Mouse (Mus musculus): ENCODE measurements around the gene Oas1d. TPM values are rescaled to one million over a fixed set of nuclear protein-coding genes. Genes with fewer than 3 reads are reported as not detected.
"Not testable (repeated sequence)": the region's sequence is repeated elsewhere in the genome, so short reads cannot be mapped to it uniquely, and the experiment has no call there.

The Oas1d gene
- polyA plus RNA-seq, 1 experiment from 2014 or later, result not detected

DNA sequence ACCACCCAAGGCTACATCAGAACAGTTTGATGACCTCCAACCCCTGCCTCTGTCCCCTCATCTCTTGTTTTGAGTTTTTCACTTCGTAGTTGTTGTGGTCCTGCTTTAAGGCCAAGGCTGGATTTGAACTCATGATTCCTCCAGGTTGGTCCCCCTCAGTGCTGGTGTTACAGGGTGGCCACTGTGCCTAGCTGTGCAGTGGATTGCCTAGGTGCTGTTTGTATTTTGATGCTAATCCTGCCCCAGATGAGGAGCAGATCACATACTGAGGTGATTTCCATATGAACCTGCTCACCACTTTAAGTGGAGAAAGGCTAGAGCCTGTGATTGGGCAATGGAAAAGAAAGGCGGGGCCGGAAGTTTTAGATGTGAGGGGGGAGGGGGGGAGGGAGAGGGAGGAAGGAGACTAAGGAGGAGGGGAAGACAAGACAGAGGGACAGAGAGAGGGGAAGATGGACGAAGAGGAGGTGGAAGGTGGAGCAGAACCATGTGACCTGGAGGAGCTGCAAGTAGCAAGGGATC lies 26.0 kb upstream of the Oas1d start:
- not testable (repeated sequence) for H3K9ac ChIP-seq; H3K4me2 ChIP-seq; ATAC-seq (replicated peaks; ENCODE audit: insufficient number of reproducible peaks, insufficient read depth, low FRiP score, low read depth); H3K4me1 ChIP-seq (replicated peaks); H3K27me3 ChIP-seq; H3K4me3 ChIP-seq; H3K36me3 ChIP-seq; H3K9me3 ChIP-seq (replicated peaks); H3K27ac ChIP-seq
- 22% methylated on average over 4 of the region's 4 CpGs for WGBS

GRCm38 (mm10) chr5:120890026-120890425 lies 24.3 kb upstream of the Oas1d start:
- no peak for ATAC-seq (replicated peaks; ENCODE audit: insufficient number of reproducible peaks, insufficient read depth, low FRiP score, low read depth)
- no peak overlapping the region for H3K4me3 ChIP-seq
- H3K9me3 ChIP-seq (replicated peaks), result no peaks in the 10 kb centered on the region
- H3K9ac ChIP-seq, result no peak overlapping the region
- H3K27me3 ChIP-seq, result 0 out of 2 replicates have a peak, but pooled peaks cover 5% of the 10 kb centered on the region
- no peak overlapping the region for H3K27ac ChIP-seq
- WGBS, result 78% methylated on average over 2 of the region's 2 CpGs
- H3K36me3 ChIP-seq, result no peaks in the 10 kb centered on the region
- H3K4me2 ChIP-seq, result no peak overlapping the region
- no peaks in the 10 kb centered on the region for H3K4me1 ChIP-seq (replicated peaks)

- 0 out of 2 replicates have a peak, but pooled peaks cover 5% of the 10 kb centered on the region for H3K27me3 ChIP-seq
- H3K9ac ChIP-seq, result no peak overlapping the region
- ATAC-seq (replicated peaks; ENCODE audit: insufficient number of reproducible peaks, insufficient read depth, low FRiP score, low read depth), result no peak
- H3K4me2 ChIP-seq, result no peak overlapping the region
- H3K36me3 ChIP-seq, result no peaks in the 10 kb centered on the region
- no peaks in the 10 kb centered on the region for H3K9me3 ChIP-seq (replicated peaks)
- no peak overlapping the region for H3K4me3 ChIP-seq
- H3K27ac ChIP-seq, result no peak overlapping the region
- no peaks in the 10 kb centered on the region for H3K4me1 ChIP-seq (replicated peaks)
- WGBS, result 52% methylated on average over 3 of the region's 3 CpGs
Observed at GRCm38 (mm10) chr5:120890991-120891390, 23.3 kb upstream of the Oas1d start.

GRCm38 (mm10) chr5:120891566-120892242 lies 22.6 kb upstream of the Oas1d start:
- H3K4me1 ChIP-seq (replicated peaks); H3K9ac ChIP-seq; ATAC-seq (replicated peaks; ENCODE audit: insufficient number of reproducible peaks, insufficient read depth, low FRiP score, low read depth); H3K27me3 ChIP-seq; H3K4me3 ChIP-seq; H3K36me3 ChIP-seq; H3K4me2 ChIP-seq; H3K27ac ChIP-seq; H3K9me3 ChIP-seq (replicated peaks): not testable (repeated sequence)
- WGBS, result 76% methylated on average over 2 of the region's 2 CpGs

- Histone ChIP-seq H3K27ac (no peak overlapping the region), H3K4me1 (replicated peaks) (no peaks in the 10 kb centered on the region), H3K9ac (no peak overlapping the region), H3K27me3 (no peaks in the 10 kb centered on the region), H3K4me3 (no peak overlapping the region), H3K4me2 (no peak overlapping the region), H3K36me3 (no peaks in the 10 kb centered on the region), H3K9me3 (replicated peaks) (no peaks in the 10 kb centered on the region)
- ATAC-seq (replicated peaks; ENCODE audit: insufficient number of reproducible peaks, insufficient read depth, low FRiP score, low read depth), result no peak
- 57% methylated on average over 2 of the region's 2 CpGs for whole genome bisulfite sequencing
Observed at GRCm38 (mm10) chr5:120892243-120892660, 22.1 kb upstream of the Oas1d start.

- H3K27me3 ChIP-seq; H3K36me3 ChIP-seq; H3K4me3 ChIP-seq; H3K4me2 ChIP-seq; ATAC-seq (replicated peaks; ENCODE audit: insufficient number of reproducible peaks, insufficient read depth, low FRiP score, low read depth); H3K9ac ChIP-seq; H3K9me3 ChIP-seq (replicated peaks); H3K4me1 ChIP-seq (replicated peaks); H3K27ac ChIP-seq: not testable (repeated sequence)
- 82% methylated on average over 4 of the region's 4 CpGs for WGBS
Observed at GRCm38 (mm10) chr5:120893866-120894265, 20.5 kb upstream of the Oas1d start.

DNA sequence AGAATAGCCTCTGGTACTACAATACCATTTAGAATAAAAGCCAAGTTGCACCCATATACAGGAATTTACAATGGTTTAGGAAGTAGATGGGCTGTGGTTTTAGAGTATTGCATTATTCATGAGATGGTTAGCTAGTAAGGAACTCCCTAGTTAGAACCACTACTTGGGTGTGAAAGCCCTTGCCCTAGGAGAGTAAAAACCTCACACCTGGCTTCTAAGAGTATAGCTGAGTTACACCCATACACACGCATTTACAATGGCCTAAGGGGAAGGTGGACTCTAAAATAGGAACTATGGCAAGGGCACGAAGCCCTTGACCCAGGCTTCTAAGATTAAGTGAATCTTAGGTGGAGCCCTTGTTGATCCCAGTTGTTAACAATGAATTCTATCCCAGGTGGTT lies 19.6 kb upstream of the Oas1d start:
- H3K4me2 ChIP-seq; H3K4me1 ChIP-seq (replicated peaks); H3K27me3 ChIP-seq; H3K9ac ChIP-seq; ATAC-seq (replicated peaks; ENCODE audit: insufficient number of reproducible peaks, insufficient read depth, low FRiP score, low read depth); H3K27ac ChIP-seq; H3K9me3 ChIP-seq (replicated peaks); H3K4me3 ChIP-seq; H3K36me3 ChIP-seq: not testable (repeated sequence)
- WGBS, result 64% methylated on average over 2 of the region's 2 CpGs

GRCm38 (mm10) chr5:120895231-120895900 lies 19.0 kb upstream of the Oas1d start:
- Histone ChIP-seq H3K9me3 (replicated peaks) (no peaks in the 10 kb centered on the region), H3K27ac (no peak overlapping the region), H3K27me3 (no peaks in the 10 kb centered on the region), H3K9ac (no peak overlapping the region), H3K36me3 (no peaks in the 10 kb centered on the region), H3K4me2 (no peak overlapping the region), H3K4me3 (no peak overlapping the region), H3K4me1 (replicated peaks) (no peaks in the 10 kb centered on the region)
- 86% methylated on average over 11 of the region's 11 CpGs for WGBS
- ATAC-seq (replicated peaks; ENCODE audit: insufficient number of reproducible peaks, insufficient read depth, low FRiP score, low read depth), result no peak

DNA sequence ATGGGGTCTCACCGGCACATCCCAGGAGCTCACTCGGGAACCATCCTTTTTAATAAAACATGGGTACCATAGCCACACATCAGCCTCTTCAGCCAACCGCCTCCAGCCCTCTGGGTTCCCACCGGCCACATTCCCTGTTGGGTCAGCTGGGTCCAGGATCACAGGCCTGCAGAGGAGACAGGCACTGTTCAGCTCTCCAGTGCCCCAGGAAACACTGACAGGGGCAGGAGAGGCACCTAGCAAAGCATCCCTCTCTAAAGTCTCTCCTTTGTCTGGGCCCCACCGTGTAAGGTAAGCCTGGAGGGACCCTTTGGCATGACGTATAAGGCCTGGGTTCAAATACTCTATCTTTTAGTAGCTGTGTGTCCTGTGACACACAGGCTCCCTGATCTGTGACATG lies 16.0 kb upstream of the Oas1d start:
- Histone ChIP-seq H3K27me3 (no peaks in the 10 kb centered on the region), H3K9me3 (replicated peaks) (no peaks in the 10 kb centered on the region), H3K4me1 (replicated peaks) (no peaks in the 10 kb centered on the region), H3K9ac (no peak overlapping the region), H3K36me3 (no peaks in the 10 kb centered on the region), H3K4me2 (no peak overlapping the region), H3K4me3 (no peak overlapping the region), H3K27ac (no peak overlapping the region)
- WGBS, result 85% methylated on average over 6 of the region's 6 CpGs
- no peak for ATAC-seq (replicated peaks; ENCODE audit: insufficient number of reproducible peaks, insufficient read depth, low FRiP score, low read depth)

DNA sequence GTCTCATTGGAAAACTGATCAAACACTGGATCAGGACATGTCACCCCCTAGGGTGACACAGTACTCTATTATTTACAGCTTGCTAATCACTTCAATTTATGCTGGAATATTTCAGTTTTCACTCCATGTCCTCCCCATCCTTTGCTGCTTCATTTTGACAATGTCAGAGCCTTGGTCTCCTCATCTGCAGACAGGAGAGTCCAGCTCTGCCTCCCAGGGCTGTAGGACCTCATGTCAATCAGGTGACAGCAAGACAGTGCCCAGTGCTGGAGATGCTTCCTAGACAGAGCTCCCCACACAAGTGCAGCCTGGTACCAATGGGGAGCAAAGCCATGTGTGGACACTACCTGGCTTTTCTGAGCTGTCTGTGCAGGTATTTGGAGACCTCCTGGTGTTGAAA lies 15.6 kb upstream of the Oas1d start:
- ATAC-seq (replicated peaks; ENCODE audit: insufficient number of reproducible peaks, insufficient read depth, low FRiP score, low read depth), result no peak
- no peaks in the 10 kb centered on the region for H3K4me1 ChIP-seq (replicated peaks)

GRCm38 (mm10) chr5:120900666-120901065 lies 13.7 kb upstream of the Oas1d start:
- no peak for ATAC-seq (replicated peaks; ENCODE audit: insufficient number of reproducible peaks, insufficient read depth, low FRiP score, low read depth)
- no peaks in the 10 kb centered on the region for H3K36me3 ChIP-seq
- H3K4me2 ChIP-seq, result no peak overlapping the region
- no peak overlapping the region for H3K27ac ChIP-seq
- no peaks in the 10 kb centered on the region for H3K4me1 ChIP-seq (replicated peaks)
- no peak overlapping the region for H3K4me3 ChIP-seq
- WGBS, result 40% methylated on average over 1 of the region's 1 CpGs
- no peaks in the 10 kb centered on the region for H3K9me3 ChIP-seq (replicated peaks)
- no peak overlapping the region for H3K9ac ChIP-seq
- H3K27me3 ChIP-seq, result no peaks in the 10 kb centered on the region

More for the DNA sequence above, 15.6 kb upstream of the Oas1d start:
- no peak overlapping the region for H3K27ac ChIP-seq
- H3K27me3 ChIP-seq, result no peaks in the 10 kb centered on the region
- no peaks in the 10 kb centered on the region for H3K36me3 ChIP-seq
- no peak overlapping the region for H3K9ac ChIP-seq
- H3K4me2 ChIP-seq, result no peak overlapping the region
- no peaks in the 10 kb centered on the region for H3K9me3 ChIP-seq (replicated peaks)
- H3K4me3 ChIP-seq, result no peak overlapping the region

DNA sequence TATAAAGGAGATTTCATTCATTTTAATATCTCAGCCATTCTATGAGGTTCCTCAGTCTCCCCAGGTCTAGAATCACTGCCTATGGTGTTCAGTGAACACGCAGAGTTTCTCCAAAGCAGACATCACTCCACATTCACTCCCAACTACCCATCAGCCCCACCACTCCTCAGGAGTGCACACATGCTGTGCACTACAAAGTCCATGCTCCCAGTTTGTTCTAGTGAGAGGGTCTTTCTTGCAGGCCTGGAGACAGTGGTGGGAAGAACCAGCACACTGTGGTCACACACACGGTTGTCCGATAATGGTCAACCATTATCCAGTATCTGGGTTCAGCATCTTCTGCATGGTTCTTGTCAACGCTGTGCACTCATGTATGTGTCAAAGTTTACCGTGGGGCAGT lies 12.3 kb upstream of the Oas1d start:
- Histone ChIP-seq H3K27me3 (no peaks in the 10 kb centered on the region), H3K27ac (no peak overlapping the region), H3K9me3 (replicated peaks) (no peaks in the 10 kb centered on the region), H3K4me1 (replicated peaks) (no peaks in the 10 kb centered on the region), H3K4me2 (no peak overlapping the region), H3K36me3 (no peaks in the 10 kb centered on the region), H3K9ac (no peak overlapping the region), H3K4me3 (no peak overlapping the region)
- ATAC-seq (replicated peaks; ENCODE audit: insufficient number of reproducible peaks, insufficient read depth, low FRiP score, low read depth), result no peak
- WGBS, result 91% methylated on average over 5 of the region's 5 CpGs
